Mouse (Mus musculus): ENCODE measurements around the gene Inpp4b. TPM values are rescaled to one million over a fixed set of nuclear protein-coding genes. Genes with fewer than 3 reads are reported as not detected.
"Not testable (repeated sequence)": the region's sequence is repeated elsewhere in the genome, so short reads cannot be mapped to it uniquely, and the experiment has no call there.

Inpp4b gene
- total RNA-seq, 4 experiments from 2014 or later: 10.6 to 13.5 (median 11.5) TPM

GRCm38 (mm10) chr8:81888843-81889242 lies 546.5 kb downstream of the Inpp4b start:
- no peak for DNase-seq (ENCODE audit: low spot score in 2 of 2)

- DNase-seq (ENCODE audit: low spot score in 2 of 2): no peak
Measured at GRCm38 (mm10) chr8:81893292-81893691, 550.9 kb downstream of the Inpp4b start.

- DNase-seq (ENCODE audit: low spot score in 2 of 2): no peak
Measured at GRCm38 (mm10) chr8:81946812-81947211, 604.5 kb downstream of the Inpp4b start.

DNA sequence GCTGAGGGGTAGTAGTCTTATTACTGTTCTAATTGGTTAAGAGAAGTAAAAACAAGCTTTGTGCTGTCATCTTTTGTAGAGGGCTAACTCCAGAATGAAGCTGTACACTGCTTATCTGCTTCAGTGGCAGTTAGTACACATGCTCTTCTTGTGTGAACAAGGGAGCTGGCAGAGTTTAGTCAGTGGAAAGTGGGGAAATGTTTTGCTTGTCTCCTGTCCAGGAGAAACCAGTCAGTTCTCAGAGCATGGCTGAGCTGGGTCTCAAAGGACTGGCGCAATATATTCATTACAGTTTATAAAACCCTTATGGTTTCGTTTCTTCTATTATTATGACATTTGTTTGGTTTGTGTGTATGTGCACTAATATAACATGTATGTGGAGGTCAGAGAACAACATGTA lies 610.7 kb downstream of the Inpp4b start:
- DNase-seq (ENCODE audit: low spot score in 2 of 2): no peak

GRCm38 (mm10) chr8:81985128-81985665 lies 642.8 kb downstream of the Inpp4b start:
- no peak for DNase-seq (ENCODE audit: low spot score in 2 of 2)

DNA sequence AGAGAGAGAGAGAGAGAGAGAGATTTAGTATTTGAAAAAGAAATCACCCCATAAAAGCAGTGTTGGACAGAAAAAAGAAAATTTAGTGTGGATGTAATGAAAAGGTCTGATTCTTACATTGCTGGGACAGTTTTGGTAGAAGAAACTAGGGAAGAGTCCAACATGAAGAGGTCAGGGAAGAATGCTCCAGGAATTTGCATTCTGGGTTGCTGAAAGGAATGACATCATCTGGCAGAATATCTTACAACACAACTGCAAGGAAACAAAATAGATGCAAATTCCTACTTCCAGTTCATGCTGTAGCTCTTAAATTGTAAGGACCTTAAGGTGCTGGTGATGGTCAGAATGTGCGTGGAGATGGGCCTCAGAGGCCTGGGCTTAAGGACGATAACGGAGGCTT lies 650.6 kb downstream of the Inpp4b start:
- DNase-seq (ENCODE audit: low spot score in 2 of 2): no peak

- no peak for DNase-seq (ENCODE audit: low spot score in 2 of 2)
Measured at GRCm38 (mm10) chr8:81996239-81996638, 653.9 kb downstream of the Inpp4b start.

DNA sequence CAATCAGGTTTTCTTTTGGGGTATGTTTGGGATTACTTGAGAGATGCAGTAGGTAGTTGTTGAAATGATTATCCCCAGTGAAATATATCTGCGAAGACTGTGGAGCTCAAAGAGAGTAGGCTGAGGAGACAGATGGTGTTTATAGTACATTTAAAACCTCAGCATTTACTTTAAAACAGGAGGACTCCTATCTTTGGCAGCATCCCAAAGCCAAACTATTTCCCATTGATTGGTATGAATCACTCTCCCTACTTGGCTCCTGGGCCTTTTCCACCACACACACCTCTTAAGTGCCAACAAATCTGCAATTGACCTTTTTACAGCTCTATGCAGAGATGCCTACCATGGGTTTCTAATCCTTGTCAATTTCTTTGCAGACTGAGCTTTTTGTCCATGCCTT lies 654.5 kb downstream of the Inpp4b start:
- DNase-seq (ENCODE audit: low spot score in 2 of 2): peak; percentile 35 to 37

DNA sequence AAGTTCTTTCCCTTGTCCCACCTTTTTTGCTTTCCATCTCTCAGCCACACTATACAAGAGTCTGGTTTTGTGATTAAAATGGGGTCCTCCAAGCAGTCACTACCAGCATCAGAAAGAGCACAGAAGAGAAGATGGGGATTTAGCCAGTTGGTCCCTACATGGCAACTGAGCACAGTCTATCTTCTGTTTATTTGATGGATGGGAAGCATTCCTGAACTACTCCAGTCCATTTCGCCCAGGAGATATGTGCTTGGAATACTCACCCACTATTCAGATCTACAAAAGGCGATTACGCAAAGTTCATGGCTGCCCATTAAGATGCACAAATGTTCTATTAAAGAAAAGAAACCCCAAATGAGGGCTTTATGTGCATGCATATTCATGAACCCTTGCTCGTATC lies 661.8 kb downstream of the Inpp4b start:
- DNase-seq (ENCODE audit: low spot score in 2 of 2): no peak

GRCm38 (mm10) chr8:82005466-82005865 lies 663.1 kb downstream of the Inpp4b start:
- no peak for DNase-seq (ENCODE audit: low spot score in 2 of 2)

DNA sequence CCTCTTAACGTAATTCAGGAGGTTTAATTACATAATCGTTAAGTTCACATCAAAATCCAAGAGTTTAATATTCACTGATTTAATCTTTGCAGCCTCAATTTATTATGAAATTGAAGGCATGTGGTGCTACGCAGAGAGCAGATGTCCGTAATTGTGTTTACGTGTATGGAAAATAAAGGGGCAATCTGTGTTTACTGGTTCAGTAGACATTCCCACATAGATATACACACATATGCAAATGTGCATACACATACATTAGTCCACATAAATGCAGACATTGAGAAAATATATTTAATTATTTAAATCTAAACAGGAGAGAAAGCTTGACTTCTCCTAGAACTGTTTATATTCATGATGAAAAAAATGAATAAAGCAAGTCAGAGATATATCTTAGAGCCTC lies 675.4 kb downstream of the Inpp4b start:
- DNase-seq (ENCODE audit: low spot score in 2 of 2): no peak

GRCm38 (mm10) chr8:82027401-82027800 lies 685.0 kb downstream of the Inpp4b start:
- no peak for DNase-seq (ENCODE audit: low spot score in 2 of 2)

DNA sequence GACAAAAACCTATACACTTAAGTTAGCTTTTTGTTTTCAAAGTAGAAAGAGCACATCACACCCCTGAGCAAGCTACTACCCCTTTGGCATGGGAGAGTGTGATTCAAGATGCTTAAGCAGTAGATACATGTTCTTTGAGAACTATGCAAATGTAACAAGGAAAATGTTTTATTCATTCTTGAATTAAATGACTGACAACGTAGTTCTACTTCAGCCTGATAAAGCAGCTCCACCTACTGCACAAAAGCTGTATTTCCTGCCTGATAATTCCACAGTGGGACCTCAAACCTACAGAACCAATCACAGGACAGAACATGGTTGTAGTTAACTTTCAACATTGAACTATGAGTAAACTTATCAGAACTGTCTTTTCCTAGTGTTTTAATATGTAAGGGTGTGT lies 686.5 kb downstream of the Inpp4b start:
- DNase-seq (ENCODE audit: low spot score in 2 of 2): peak; percentile 11 to 18

DNA sequence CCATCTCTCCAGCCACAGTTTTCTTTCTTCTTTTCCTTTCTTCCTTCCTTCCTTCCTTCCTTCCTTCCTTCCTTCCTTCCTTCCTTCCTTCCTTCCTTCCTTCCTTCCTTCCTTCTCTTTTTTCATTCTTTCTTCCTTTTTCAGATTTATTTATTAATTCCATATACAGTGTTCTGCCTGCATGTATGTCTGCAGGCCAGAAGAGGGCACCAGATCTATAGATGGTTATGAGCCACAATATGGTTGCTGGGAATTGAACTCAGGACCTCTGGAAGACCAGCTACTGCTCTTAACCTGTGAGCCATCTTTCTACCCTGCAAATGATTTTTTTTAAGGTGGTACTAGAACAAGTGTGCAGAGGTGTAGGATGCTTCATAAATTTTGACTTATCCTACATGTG lies 689.7 kb downstream of the Inpp4b start:
- not testable (repeated sequence) for DNase-seq (ENCODE audit: low spot score in 2 of 2)

DNA sequence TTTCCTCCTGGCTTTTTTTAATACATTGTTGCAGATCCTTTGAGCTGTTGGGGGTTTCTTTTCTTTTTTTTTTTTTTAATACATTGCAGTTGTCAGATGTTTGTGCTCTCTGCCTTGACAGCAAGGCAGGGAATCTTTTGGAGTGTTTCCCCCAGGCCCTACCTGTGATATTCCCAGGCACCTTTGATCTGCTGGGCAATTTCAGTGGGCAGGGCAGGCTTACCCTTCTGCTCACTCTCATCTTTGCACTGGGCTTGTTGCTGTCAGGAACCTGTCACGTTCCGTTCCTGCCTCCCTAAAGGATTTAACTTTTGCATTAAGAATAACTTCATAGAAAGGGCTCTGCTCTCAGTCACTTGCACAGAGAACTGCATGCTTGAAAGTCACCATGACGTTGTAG lies 711.7 kb downstream of the Inpp4b start:
- DNase-seq (ENCODE audit: low spot score in 2 of 2): no peak

- peak; percentile 8 to 10 for DNase-seq (ENCODE audit: low spot score in 2 of 2)
Measured at GRCm38 (mm10) chr8:82067619-82068018, 725.3 kb downstream of the Inpp4b start.

GRCm38 (mm10) chr8:82079267-82079666 lies 736.9 kb downstream of the Inpp4b start:
- DNase-seq (ENCODE audit: low spot score in 2 of 2): no peak

DNA sequence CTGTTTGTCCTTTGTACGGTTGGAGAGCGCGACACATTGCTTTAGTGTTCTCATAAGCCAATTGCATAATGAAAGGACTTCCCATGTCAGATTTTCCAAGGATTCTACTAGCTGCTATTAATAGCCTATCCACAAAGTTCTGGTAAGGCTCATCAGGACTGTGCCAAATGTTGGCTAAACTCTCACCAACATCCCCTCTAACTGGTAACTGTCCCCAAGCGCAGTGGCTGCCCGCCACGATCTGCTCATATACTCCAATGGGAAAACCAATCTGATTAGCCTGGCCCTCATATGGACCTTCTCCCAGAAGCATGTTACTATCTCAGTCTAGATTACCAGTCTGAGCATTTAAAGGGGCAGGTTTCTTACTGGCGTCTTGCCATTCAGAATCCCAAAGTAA lies 744.3 kb downstream of the Inpp4b start:
- not testable (repeated sequence) for DNase-seq (ENCODE audit: low spot score in 2 of 2)

DNA sequence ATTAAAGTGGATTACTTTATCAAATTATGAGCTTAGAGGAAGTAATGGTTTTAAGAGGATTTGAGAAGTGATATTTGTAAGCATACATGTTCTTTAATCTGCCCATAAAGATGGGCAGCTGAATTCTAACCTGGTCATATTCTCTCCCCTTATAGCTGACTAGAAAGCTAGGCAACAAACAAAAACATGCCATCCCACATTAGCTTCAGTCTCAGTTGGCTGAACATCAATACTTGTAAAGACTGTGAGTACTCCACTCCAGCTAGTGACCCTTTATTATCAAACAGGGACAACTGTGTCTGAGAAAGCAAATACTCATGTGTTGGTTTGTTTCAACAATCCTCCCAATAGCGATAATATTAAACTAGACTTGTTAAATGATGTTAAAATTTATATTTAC lies 748.5 kb downstream of the Inpp4b start:
- DNase-seq (ENCODE audit: low spot score in 2 of 2): no peak

GRCm38 (mm10) chr8:82093274-82093673 lies 750.9 kb downstream of the Inpp4b start:
- no peak for DNase-seq (ENCODE audit: low spot score in 2 of 2)

DNA sequence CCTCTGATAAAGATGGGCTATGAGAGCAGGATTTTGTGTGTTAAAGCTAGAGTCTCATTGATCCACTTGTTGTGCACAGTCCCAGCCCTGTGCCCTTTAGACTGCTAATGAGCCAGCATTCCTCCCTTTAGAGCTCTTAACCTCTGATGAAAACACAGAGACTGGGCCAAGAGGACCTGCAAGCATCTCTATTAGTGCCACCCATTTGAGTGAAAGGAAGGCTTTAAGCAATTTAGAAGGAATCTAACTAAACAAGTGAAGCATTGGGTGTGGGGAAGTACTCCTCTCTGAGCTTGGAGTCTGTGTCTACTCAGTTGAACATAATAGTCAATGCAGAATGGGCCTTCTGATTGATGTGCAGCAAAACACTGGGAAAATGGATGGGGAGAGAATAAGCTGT lies 762.2 kb downstream of the Inpp4b start:
- DNase-seq (ENCODE audit: low spot score in 2 of 2): peak in 1 of 2 experiments; percentile 6

DNA sequence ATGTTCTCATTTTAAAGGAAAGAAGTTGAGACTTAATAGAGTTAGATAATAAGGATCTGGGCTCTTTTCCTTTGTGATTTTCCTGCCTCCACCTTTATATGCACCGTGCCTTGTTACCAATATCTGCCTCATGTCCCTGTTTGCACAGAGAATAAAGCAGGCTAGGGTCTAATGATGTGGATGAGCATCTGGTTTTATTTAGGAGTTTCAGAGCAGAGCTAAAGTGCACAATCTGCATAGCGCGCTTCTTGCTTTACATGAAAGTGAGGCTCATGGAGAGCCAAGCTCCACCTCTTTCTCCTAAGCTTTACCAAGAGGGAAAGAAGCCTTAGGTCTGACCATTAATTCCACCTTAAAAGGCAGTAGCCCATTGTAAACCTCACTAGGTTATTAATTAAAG lies 763.8 kb downstream of the Inpp4b start:
- DNase-seq (ENCODE audit: low spot score in 2 of 2): no peak

GRCm38 (mm10) chr8:82150272-82150671 lies 807.9 kb downstream of the Inpp4b start:
- DNase-seq (ENCODE audit: low spot score in 2 of 2): no peak

- no peak for DNase-seq (ENCODE audit: low spot score in 2 of 2)
Measured at GRCm38 (mm10) chr8:82157928-82158327, 815.6 kb downstream of the Inpp4b start.
